Mouse (Mus musculus) CH12.LX (cell line): ENCODE data around the gene Pdss2. TPM values are rescaled to one million over a fixed set of nuclear protein-coding genes. Genes with fewer than 3 reads are reported as not detected.

Experiments used
- DNase-seq: peaks from one replicate; pipeline ENCODE4 v3.0.0-alpha.2; 2013; ENCODE audit errors: extremely low read depth
- H3K27ac ChIP-seq: 2 replicates; pipeline ENCODE4 v1.5.1; 2012; ENCODE audit warnings: low read depth, mild to moderate bottlenecking, control low read depth, moderate library complexity; ENCODE audit not compliant: insufficient read depth
- H3K27me3 ChIP-seq: replicated peaks from 2 replicates; pipeline ENCODE3; 2012; ENCODE audit warnings: inconsistent platforms
- H3K36me3 ChIP-seq, 2 experiments: replicated peaks in 1 of 2; 2 replicates each; pipeline versions ENCODE3 to v1.6.1; 2012; ENCODE audit warnings: inconsistent platforms in 1 of 2, low read length in 1 of 2, mild to moderate bottlenecking in 1 of 2, mixed read lengths in 1 of 2, moderate library complexity in 1 of 2; ENCODE audit not compliant: control insufficient read depth in 1 of 2, insufficient read depth in 1 of 2
- H3K4me1 ChIP-seq, 2 experiments: 2 replicates each; pipeline ENCODE4 v1.6.1; 2012; ENCODE audit warnings: inconsistent platforms in 1 of 2, moderate library complexity in 1 of 2; ENCODE audit not compliant: insufficient read depth in 2 of 2, control insufficient read depth in 1 of 2
- H3K4me2 ChIP-seq: 2 replicates; pipeline ENCODE4 v1.6.1; 2012; ENCODE audit warnings: low read depth, mild to moderate bottlenecking, control low read depth; ENCODE audit not compliant: poor library complexity, insufficient read depth, severe bottlenecking
- H3K4me3 ChIP-seq, 3 experiments: fragments of 150-350 bp in 1 of 3; sonication (generic) in 1 of 3; replicated peaks in 1 of 3; 2 replicates each; pipeline versions ENCODE3 to v1.5.1; 2011 to 2012; ENCODE audit warnings: low read depth in 2 of 3, low read length in 2 of 3, mild to moderate bottlenecking in 2 of 3, moderate library complexity in 2 of 3, control low read depth in 1 of 3, improper control_type of control experiment in 1 of 3, inconsistent platforms in 1 of 3, mixed read lengths in 1 of 3; ENCODE audit not compliant: poor library complexity in 1 of 3
- H3K79me2 ChIP-seq: replicated peaks from 2 replicates; pipeline ENCODE4 v1.6.1; 2012; ENCODE audit warnings: mild to moderate bottlenecking, moderate library complexity; ENCODE audit not compliant: control insufficient read depth, poor library complexity, insufficient read depth, severe bottlenecking; ENCODE audit errors: extremely low read depth
- H3K9ac ChIP-seq: 2 replicates; pipeline ENCODE4 v1.6.1; 2012; ENCODE audit warnings: low read depth, mild to moderate bottlenecking, control low read depth, moderate library complexity; ENCODE audit not compliant: insufficient read depth
- H3K9me3 ChIP-seq: replicated peaks from 2 replicates; pipeline ENCODE3; 2012; ENCODE audit warnings: low read length, inconsistent platforms, mixed read lengths
- BHLHE40 ChIP-seq: IDR thresholded peaks from 2 replicates; pipeline ENCODE4 v1.6.1; 2011; ENCODE audit warnings: mild to moderate bottlenecking, low read depth, low read length, improper control_type of control experiment
- CHD1 ChIP-seq: IDR thresholded peaks from 2 replicates; pipeline ENCODE4 v1.6.1; 2012; ENCODE audit warnings: low read depth, low read length, improper control_type of control experiment, inconsistent platforms
- CHD2 ChIP-seq: IDR thresholded peaks from 2 replicates; pipeline ENCODE4 v1.6.1; 2011; ENCODE audit warnings: low read length, improper control_type of control experiment
- CTCF ChIP-seq, 2 experiments: IDR thresholded peaks in 1 of 2; conservative IDR thresholded peaks in 1 of 2; 2 replicates each; pipeline ENCODE4 v1.5.1; 2011 to 2012; ENCODE audit warnings: low read depth in 2 of 2, low read length in 2 of 2, improper control_type of control experiment in 1 of 2, inconsistent platforms in 1 of 2, mild to moderate bottlenecking in 1 of 2, moderate library complexity in 1 of 2
- E2F4 ChIP-seq: IDR thresholded peaks from 2 replicates; pipeline ENCODE4 v1.6.1; 2011; ENCODE audit warnings: low read depth, low read length, improper control_type of control experiment; ENCODE audit not compliant: insufficient replicate concordance
- ELF1 ChIP-seq: IDR thresholded peaks from 2 replicates; pipeline ENCODE4 v1.6.1; 2014; ENCODE audit warnings: low read depth, mild to moderate bottlenecking, inconsistent platforms, low read length, improper control_type of control experiment
- EP300 ChIP-seq: IDR thresholded peaks from 2 replicates; pipeline ENCODE4 v1.6.1; 2011; ENCODE audit warnings: low read length, improper control_type of control experiment
- ETS1 ChIP-seq: conservative IDR thresholded peaks from 2 replicates; pipeline ENCODE4 v1.6.1; 2012; ENCODE audit warnings: low read depth, mild to moderate bottlenecking, inconsistent platforms, low read length, improper control_type of control experiment, moderate library complexity
- IRF4 ChIP-seq: IDR thresholded peaks from 2 replicates; pipeline ENCODE4 v1.6.1; 2014; ENCODE audit warnings: low read depth, mild to moderate bottlenecking, inconsistent platforms, low read length, improper control_type of control experiment
- JUN ChIP-seq: IDR thresholded peaks from 2 replicates; pipeline ENCODE4 v1.6.1; 2011; ENCODE audit warnings: low read depth, mild to moderate bottlenecking, low read length, improper control_type of control experiment, moderate library complexity; ENCODE audit not compliant: insufficient read depth
- JUND ChIP-seq: conservative IDR thresholded peaks from 2 replicates; pipeline ENCODE4 v1.6.1; 2011; ENCODE audit warnings: low read depth, low read length, improper control_type of control experiment
- KAT2A ChIP-seq: IDR thresholded peaks from 2 replicates; pipeline ENCODE4 v1.6.1; 2012; ENCODE audit warnings: low read length, improper control_type of control experiment, inconsistent platforms; ENCODE audit not compliant: insufficient replicate concordance
- MAFK ChIP-seq: IDR thresholded peaks from 2 replicates; pipeline ENCODE4 v1.6.1; 2011; ENCODE audit warnings: low read length, improper control_type of control experiment; ENCODE audit not compliant: insufficient replicate concordance
- MAX ChIP-seq: IDR thresholded peaks from 2 replicates; pipeline ENCODE4 v1.6.1; 2011; ENCODE audit warnings: low read length, improper control_type of control experiment
- MAZ ChIP-seq: IDR thresholded peaks from 2 replicates; pipeline ENCODE4 v1.6.1; 2012; ENCODE audit warnings: low read depth, mild to moderate bottlenecking, inconsistent platforms, low read length, improper control_type of control experiment, moderate library complexity
- MEF2A ChIP-seq: IDR thresholded peaks from 2 replicates; pipeline ENCODE4 v1.6.1; 2014; ENCODE audit warnings: low read depth, mild to moderate bottlenecking, inconsistent platforms, low read length, improper control_type of control experiment, borderline replicate concordance
- MXI1 ChIP-seq: IDR thresholded peaks from 2 replicates; pipeline ENCODE4 v1.6.1; 2011; ENCODE audit warnings: mild to moderate bottlenecking, low read depth, low read length, improper control_type of control experiment
- MYC ChIP-seq: IDR thresholded peaks from 2 replicates; pipeline ENCODE4 v1.6.1; 2011; ENCODE audit warnings: low read depth, mild to moderate bottlenecking, improper control_type of control experiment, low read length
- NELFE ChIP-seq: IDR thresholded peaks from 2 replicates; pipeline ENCODE4 v1.6.1; 2011; ENCODE audit warnings: low read depth, low read length, improper control_type of control experiment
- NRF1 ChIP-seq: IDR thresholded peaks from 2 replicates; pipeline ENCODE4 v1.6.1; 2014; ENCODE audit warnings: low read depth, mild to moderate bottlenecking, inconsistent platforms, low read length, improper control_type of control experiment, moderate library complexity
- PAX5 ChIP-seq: IDR thresholded peaks from 2 replicates; pipeline ENCODE4 v1.6.1; 2012; ENCODE audit warnings: low read length, inconsistent platforms, mixed read lengths
- POLR2A ChIP-seq: IDR thresholded peaks from 2 replicates; pipeline ENCODE4 v1.6.1; 2011; ENCODE audit warnings: low read depth, mild to moderate bottlenecking, improper control_type of control experiment, low read length
- POLR2AphosphoS2 ChIP-seq: IDR thresholded peaks from 2 replicates; pipeline ENCODE4 v1.6.1; 2011; ENCODE audit warnings: low read depth, low read length, improper control_type of control experiment
- RAD21 ChIP-seq: IDR thresholded peaks from 2 replicates; pipeline ENCODE4 v1.6.1; 2011; ENCODE audit warnings: low read depth, mild to moderate bottlenecking, low read length, improper control_type of control experiment, moderate library complexity
- RCOR1 ChIP-seq: conservative IDR thresholded peaks from 2 replicates; pipeline ENCODE4 v1.6.1; 2012; ENCODE audit warnings: low read depth, mild to moderate bottlenecking, inconsistent platforms, low read length, improper control_type of control experiment
- SIN3A ChIP-seq: IDR thresholded peaks from 2 replicates; pipeline ENCODE4 v1.6.1; 2012; ENCODE audit warnings: low read length, improper control_type of control experiment, inconsistent platforms
- SMC3 ChIP-seq: IDR thresholded peaks from 2 replicates; pipeline ENCODE4 v1.6.1; 2011; ENCODE audit warnings: low read depth, low read length, improper control_type of control experiment
- TBP ChIP-seq: conservative IDR thresholded peaks from 2 replicates; pipeline ENCODE4 v1.6.1; 2011; ENCODE audit warnings: low read depth, low read length, improper control_type of control experiment
- TCF12 ChIP-seq: IDR thresholded peaks from 2 replicates; pipeline ENCODE4 v1.6.1; 2014; ENCODE audit warnings: low read depth, mild to moderate bottlenecking, inconsistent platforms, low read length, improper control_type of control experiment
- UBTF ChIP-seq: IDR thresholded peaks from 2 replicates; pipeline ENCODE4 v1.6.1; 2012; ENCODE audit warnings: low read depth, mild to moderate bottlenecking, inconsistent platforms, low read length, improper control_type of control experiment, moderate library complexity
- USF1 ChIP-seq: IDR thresholded peaks from 2 replicates; pipeline ENCODE4 v1.6.1; 2014; ENCODE audit warnings: low read depth, mild to moderate bottlenecking, inconsistent platforms, low read length, improper control_type of control experiment
- USF2 ChIP-seq: conservative IDR thresholded peaks from 2 replicates; pipeline ENCODE4 v1.6.1; 2011; ENCODE audit warnings: low read depth, low read length, improper control_type of control experiment
- ZC3H11A ChIP-seq: IDR thresholded peaks from 2 replicates; pipeline ENCODE4 v1.6.1; 2012; ENCODE audit warnings: low read depth, mild to moderate bottlenecking, inconsistent platforms, low read length, improper control_type of control experiment
- ZKSCAN1 ChIP-seq: IDR thresholded peaks from 2 replicates; pipeline ENCODE4 v1.6.1; 2012; ENCODE audit warnings: low read depth, inconsistent platforms, low read length, improper control_type of control experiment, borderline replicate concordance
- ZMIZ1 ChIP-seq: IDR thresholded peaks from 2 replicates; pipeline ENCODE4 v1.6.1; 2012; ENCODE audit warnings: low read depth, mild to moderate bottlenecking, inconsistent platforms, low read length, improper control_type of control experiment
- ZNF384 ChIP-seq: IDR thresholded peaks from 2 replicates; pipeline ENCODE4 v1.6.1; 2012; ENCODE audit warnings: low read depth, low read length, improper control_type of control experiment, inconsistent platforms
- dilution Hi-C: fragments of 300-500 bp; cut with MboI; formaldehyde crosslinking; loops from 2 replicates; pipeline ENCODE4 v1.14.3; 2020; ENCODE audit warnings: low sequenced_read_pairs; ENCODE audit not compliant: extremely low pct_unique_long_range_greater_than_20kb, extremely low pct_ligation_motif_present
- in situ Hi-C: fragments of 300-500 bp; cut with MboI; formaldehyde crosslinking; loops from 3 replicates; pipeline ENCODE4 v1.14.3; 2019; ENCODE audit warnings: low sequenced_read_pairs, low pct_ligation_motif_present, low pct_unique_long_range_greater_than_20kb, mixed read lengths
- polyA plus RNA-seq: library from polyadenylated mRNA; unstranded; fragments of >175 nt; gene quantifications from 2 replicates; pipeline ENCODE4 v1.2.1, GENCODE M21; 2012; ENCODE audit warnings: low read depth; ENCODE audit not compliant: insufficient read length
- total RNA-seq, 2 experiments: library from RNA; depleted of rRNA; stranded (reverse); fragments of 300-350 nt in 1 of 2; fragments of >200 nt in 1 of 2; gene quantifications; 2 replicates each; pipeline ENCODE4 v1.2.3; 2012 to 2014

Gene Pdss2
- total and polyA plus RNA-seq, 3 experiments: 11.1 to 17.9 (median 14.3) TPM

GRCm38 (mm10) chr10:43468293-43468692 is 247.0 kb downstream of the Pdss2 start:
- dilution Hi-C loops: no loop called here

GRCm38 (mm10) chr10:43475376-43475775 is 254.1 kb downstream of the Pdss2 start:
- 0 out of 2 replicates have a peak, but pooled peaks cover 5% of the 10 kb centered on the region for H3K79me2 ChIP-seq
- in situ Hi-C loops (no loop called here), dilution Hi-C loops (no loop called here)
- peaks cover 2 to 19% of the 10 kb centered on the region in 2 experiments; a peak in 3 of 4 replicates for H3K4me1 ChIP-seq
- no peak overlapping the region; the same call in 1 of the 2 replicates for H3K4me2 ChIP-seq
- no peak overlapping the region for H3K9ac ChIP-seq
- H3K36me3 ChIP-seq: no peaks in the 10 kb centered on the region
- DNase-seq: peak; percentile 66
- H3K27ac ChIP-seq: no peak overlapping the region
- TF ChIP-seq CTCF (conservative IDR thresholded peaks at IDR 0.05 in 1 of 2, IDR thresholded peaks at IDR 0.05 in 1 of 2; ENCODE audit: low read depth in 2 of 2, low read length in 2 of 2) (peak; percentile 40 to 68; a peak in 3 of 4 replicates), ZKSCAN1 (no peak), SIN3A (no peak), USF1 (no peak), CHD2 (0 out of 2 replicates have a peak, but pooled peaks have one; percentile 29), ZNF384 (peak; percentile 65; the same call in 1 of the 2 replicates), SMC3 (peak; percentile 57), MAZ (no peak), RAD21 (peak; percentile 65), TBP (no peak), TCF12 (no peak), MAFK (no peak), NRF1 (no peak), MXI1 (no peak), MEF2A (no peak)
- TF ChIP-seq, all 38 proteins: peak for 5
- Histone ChIP-seq H3K9me3 (no peaks in the 10 kb centered on the region), H3K4me3 (no peak overlapping the region), H3K27me3 (no peaks in the 10 kb centered on the region)

More at GRCm38 (mm10) chr10:43468293-43468692, 247.0 kb downstream of the Pdss2 start:
- no peak for TF ChIP-seq MXI1
- TF ChIP-seq ZC3H11A: no peak
- peak; percentile 45; the same call in 1 of the 2 replicates for TF ChIP-seq EP300
- no peak for TF ChIP-seq NRF1
- no peak for TF ChIP-seq PAX5
- TF ChIP-seq ELF1: no peak
- no peak for TF ChIP-seq NELFE
- no peak for TF ChIP-seq USF2
- TF ChIP-seq JUN: no peak
- 0 out of 2 replicates have a peak, but pooled peaks have one; percentile 48 for TF ChIP-seq TCF12
- no peak for TF ChIP-seq MAZ
- no peak for TF ChIP-seq RAD21
- TF ChIP-seq CTCF (conservative IDR thresholded peaks at IDR 0.05 in 1 of 2, IDR thresholded peaks at IDR 0.05 in 1 of 2; ENCODE audit: low read depth in 2 of 2, low read length in 2 of 2): no peak
- no peak for TF ChIP-seq TBP
- no peak for TF ChIP-seq UBTF
- TF ChIP-seq ZKSCAN1: no peak
- TF ChIP-seq E2F4: no peak
- TF ChIP-seq BHLHE40: no peak
- TF ChIP-seq MYC: 0 out of 2 replicates have a peak, but pooled peaks have one; percentile 43
- TF ChIP-seq ZMIZ1: no peak
- TF ChIP-seq SMC3: no peak; the same call in 1 of the 2 replicates
- no peak for TF ChIP-seq MAFK
- TF ChIP-seq ETS1: no peak
- peak; percentile 59 for TF ChIP-seq IRF4
- no peak for TF ChIP-seq MAX
- TF ChIP-seq RCOR1: 0 out of 2 replicates have a peak, but pooled peaks have one; percentile 17
- TF ChIP-seq POLR2A: no peak
- no peak for TF ChIP-seq KAT2A
- no peak for TF ChIP-seq POLR2AphosphoS2
- peak; percentile 49 for TF ChIP-seq JUND
- TF ChIP-seq USF1: no peak
- TF ChIP-seq CHD1: no peak
- TF ChIP-seq CHD2: no peak
- Histone ChIP-seq H3K9ac (peak overlapping the region; percentile 82), H3K9me3 (no peaks in the 10 kb centered on the region), H3K27ac (no peak overlapping the region; the same call in 1 of the 2 replicates), H3K79me2 (no peaks in the 10 kb centered on the region), H3K36me3 (no peaks in the 10 kb centered on the region), H3K4me3 (peak overlapping the region; percentile 62 to 87 (median 64)), H3K4me1 (peaks cover 14 to 26% of the 10 kb centered on the region in 2 experiments), H3K27me3 (no peaks in the 10 kb centered on the region), H3K4me2 (peak overlapping the region; percentile 87)
- no peak for DNase-seq
- in situ Hi-C loops: no loop called here
